Mouse (Mus musculus): ENCODE measurements at regions not wholly inside any gene's neighbourhood (a gene's known extent, or its start where the extent isn't known, plus 50 kb on each side); places are given as distances from the start of the nearest gene placed in this dataset.

DNA sequence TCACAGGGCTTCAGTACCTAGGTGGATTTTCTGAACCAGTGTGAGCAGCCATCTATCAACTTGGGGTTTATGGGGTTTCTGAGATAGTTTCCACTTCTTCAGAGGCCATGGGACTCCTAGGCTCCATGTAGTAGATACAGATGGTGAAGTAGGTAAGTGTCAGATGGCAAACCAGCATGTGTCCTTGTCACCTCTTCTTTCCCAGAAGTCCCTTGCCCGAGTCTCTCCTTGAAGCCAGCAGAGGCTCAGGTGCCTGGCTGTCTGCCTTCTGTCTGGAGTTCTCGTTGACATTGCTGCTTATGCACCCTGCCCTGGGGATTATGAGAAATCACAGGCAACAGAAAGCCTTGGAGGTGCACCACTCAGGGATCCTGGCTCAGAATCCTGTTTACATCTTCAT lies 476.9 kb downstream of the Gm10295 start:
- no peak for DNase-seq (ENCODE audit: low read depth, low spot score)
- CTCF ChIA-PET = no interaction called here
- no peaks in the 10 kb centered on the region for H3K27me3 ChIP-seq
- TF ChIP-seq CTCF (IDR thresholded peaks at IDR 0.05) = no peak
- in situ Hi-C loops (cut with MboI; ENCODE audit: low pct_unique_long_range_greater_than_20kb) = no loop called here
- POLR2A ChIA-PET = no interaction called here
- no peak for ATAC-seq

DNA sequence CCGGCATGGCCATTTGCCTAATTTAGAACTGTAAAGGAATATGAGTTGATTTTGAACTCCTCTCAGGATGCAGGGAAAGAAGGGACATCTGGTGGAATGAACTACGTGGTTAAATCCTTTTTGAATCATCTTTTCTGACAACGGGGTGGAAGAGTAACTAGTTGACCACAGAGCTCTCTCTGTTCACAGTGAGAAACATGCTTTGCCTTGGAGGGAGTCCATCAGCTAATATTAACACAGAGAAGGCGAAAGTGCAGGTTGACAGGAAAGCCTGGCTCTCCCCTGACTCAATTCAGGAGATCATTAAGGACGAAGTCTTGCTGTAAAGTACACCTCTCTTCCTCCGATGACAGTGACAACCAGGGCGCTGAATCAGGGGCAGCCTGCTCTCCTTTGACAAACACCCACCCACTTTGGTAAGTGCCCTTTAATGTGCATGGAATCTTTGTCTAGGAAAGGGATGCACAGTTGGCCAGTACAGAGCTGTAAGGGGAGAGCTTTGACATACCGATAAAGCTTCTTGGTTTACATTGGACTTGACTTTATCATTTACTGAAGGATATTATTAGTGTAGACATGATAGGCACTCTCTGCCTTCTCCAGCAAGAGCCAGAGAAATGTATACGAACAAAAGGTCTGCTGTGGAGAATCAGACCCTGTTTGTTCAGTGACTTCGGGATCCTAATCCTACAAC lies 480.3 kb downstream of the Gm10295 start:
- no peaks in the 10 kb centered on the region for H3K27me3 ChIP-seq
- ChIA-PET CTCF (no interaction called here), POLR2A (no interaction called here)
- TF ChIP-seq CTCF (IDR thresholded peaks at IDR 0.05) = no peak
- no peak for DNase-seq (ENCODE audit: low read depth, low spot score)
- in situ Hi-C loops (cut with MboI; ENCODE audit: low pct_unique_long_range_greater_than_20kb) = no loop called here
- no peak for ATAC-seq

DNA sequence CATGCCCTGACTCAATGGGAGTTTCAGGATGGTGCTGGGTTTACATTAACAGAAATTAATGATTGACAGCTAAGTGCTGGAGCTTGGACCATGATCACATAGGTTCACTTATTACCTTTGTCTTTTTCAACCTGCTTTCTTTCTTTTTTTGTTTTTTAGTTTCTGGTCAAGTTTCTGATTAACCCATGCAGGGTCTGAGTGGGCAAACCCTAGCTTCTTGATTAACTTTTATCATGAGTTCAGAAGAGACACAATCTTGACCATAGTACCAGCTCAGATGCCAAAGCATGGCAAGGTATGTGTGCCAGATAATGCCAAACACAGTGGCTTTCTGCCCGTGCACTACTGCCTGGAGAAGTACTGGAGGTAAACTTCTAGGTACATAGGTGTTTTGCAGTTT lies 482.2 kb downstream of the Gm10295 start:
- no peak for ATAC-seq
- ChIA-PET CTCF (no interaction called here), POLR2A (no interaction called here)
- in situ Hi-C loops (cut with MboI; ENCODE audit: low pct_unique_long_range_greater_than_20kb) = no loop called here
- no peak for DNase-seq (ENCODE audit: low read depth, low spot score)
- H3K27me3 ChIP-seq = no peaks in the 10 kb centered on the region
- TF ChIP-seq CTCF (IDR thresholded peaks at IDR 0.05) = no peak

DNA sequence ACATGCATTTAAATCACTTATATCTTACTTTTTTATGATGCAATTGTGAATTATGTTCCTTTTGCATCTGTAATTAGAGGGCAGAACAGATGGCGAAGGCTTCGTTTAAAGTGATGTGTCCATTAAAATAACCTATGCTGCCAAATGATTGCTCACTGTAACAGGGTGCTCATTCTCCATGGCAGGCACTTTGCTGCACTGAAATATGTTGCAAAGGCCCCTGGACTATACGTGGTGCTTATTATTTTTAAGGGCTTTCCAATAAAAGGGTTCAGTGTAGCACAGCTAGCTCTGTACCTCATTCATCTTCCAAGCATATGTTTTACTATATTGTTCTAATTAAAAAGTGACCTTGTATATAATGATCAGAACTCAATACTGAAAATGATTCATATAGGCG lies 491.3 kb downstream of the Gm10295 start:
- no peak for DNase-seq (ENCODE audit: low read depth, low spot score)
- ChIA-PET CTCF (no interaction called here), POLR2A (no interaction called here)
- in situ Hi-C loops (cut with MboI; ENCODE audit: low pct_unique_long_range_greater_than_20kb) = no loop called here
- ATAC-seq = no peak
- TF ChIP-seq CTCF (IDR thresholded peaks at IDR 0.05) = no peak
- H3K27me3 ChIP-seq = no peaks in the 10 kb centered on the region

DNA sequence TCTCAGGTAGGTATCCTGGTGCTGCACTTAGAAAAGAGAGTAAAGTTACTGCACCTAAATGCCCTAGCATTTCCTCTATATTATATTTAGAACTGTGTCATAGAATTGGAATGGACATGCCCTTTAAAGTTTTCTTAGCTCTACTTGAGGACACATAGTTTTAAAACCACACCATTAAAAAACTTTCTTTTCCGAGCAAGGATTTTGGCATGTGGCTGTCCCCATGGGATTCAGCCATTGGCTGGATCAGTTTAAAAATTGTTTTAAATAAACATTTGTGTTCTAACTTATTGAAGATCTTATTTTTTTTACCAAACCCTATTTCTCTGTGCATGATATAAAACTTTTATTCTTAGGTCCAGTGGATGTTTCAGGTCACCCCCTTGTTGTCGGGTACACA lies 484.2 kb upstream of the Nr2f2 start:
- POLR2A ChIA-PET = no interaction called here
- H3K27me3 ChIP-seq = no peaks in the 10 kb centered on the region
- ATAC-seq = peak; percentile 84
- CTCF ChIA-PET = no interaction called here
- TF ChIP-seq CTCF (IDR thresholded peaks at IDR 0.05) = no peak
- in situ Hi-C loops (cut with MboI; ENCODE audit: low pct_unique_long_range_greater_than_20kb) = no loop called here
- DNase-seq (ENCODE audit: low read depth, low spot score) = no peak

DNA sequence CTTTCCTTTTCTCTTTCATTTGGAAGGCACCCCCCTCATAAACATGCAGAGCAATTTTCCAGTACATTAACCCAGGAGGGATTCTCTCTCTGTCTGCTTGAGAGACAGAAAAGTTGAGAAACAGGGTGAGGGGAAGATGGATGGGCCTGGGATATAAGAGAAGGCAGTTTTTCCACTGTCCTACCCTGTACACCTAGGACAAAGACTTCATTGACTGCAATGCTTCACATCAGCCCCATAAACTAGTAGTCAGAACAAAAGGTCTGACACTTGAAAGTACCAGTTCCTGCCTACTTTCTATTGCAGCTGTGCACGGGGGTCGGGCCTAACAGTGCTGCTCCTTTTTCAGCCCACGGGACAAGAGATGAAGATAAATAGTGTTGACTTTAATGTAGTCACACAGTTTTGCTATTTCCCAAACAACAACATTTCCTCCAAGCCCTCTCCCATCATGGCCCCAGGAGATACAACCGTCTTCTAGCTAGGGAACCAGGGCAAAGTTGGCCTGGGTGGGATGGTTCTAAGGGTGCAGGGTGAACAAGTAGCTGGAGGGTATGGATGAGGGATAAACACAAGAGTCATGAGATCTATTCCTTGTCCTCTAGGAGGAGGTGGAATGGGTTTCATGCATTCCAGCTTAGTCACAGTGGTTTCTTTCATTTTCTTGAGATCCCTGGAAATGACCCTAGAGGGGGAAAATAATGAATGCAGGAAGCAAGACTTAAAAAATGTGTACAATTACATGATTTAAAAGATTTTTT lies 481.7 kb upstream of the Nr2f2 start:
- peak; percentile 30 for DNase-seq (ENCODE audit: low read depth, low spot score)
- ATAC-seq = peak; percentile 54
- in situ Hi-C loops (cut with MboI; ENCODE audit: low pct_unique_long_range_greater_than_20kb) = no loop called here

DNA sequence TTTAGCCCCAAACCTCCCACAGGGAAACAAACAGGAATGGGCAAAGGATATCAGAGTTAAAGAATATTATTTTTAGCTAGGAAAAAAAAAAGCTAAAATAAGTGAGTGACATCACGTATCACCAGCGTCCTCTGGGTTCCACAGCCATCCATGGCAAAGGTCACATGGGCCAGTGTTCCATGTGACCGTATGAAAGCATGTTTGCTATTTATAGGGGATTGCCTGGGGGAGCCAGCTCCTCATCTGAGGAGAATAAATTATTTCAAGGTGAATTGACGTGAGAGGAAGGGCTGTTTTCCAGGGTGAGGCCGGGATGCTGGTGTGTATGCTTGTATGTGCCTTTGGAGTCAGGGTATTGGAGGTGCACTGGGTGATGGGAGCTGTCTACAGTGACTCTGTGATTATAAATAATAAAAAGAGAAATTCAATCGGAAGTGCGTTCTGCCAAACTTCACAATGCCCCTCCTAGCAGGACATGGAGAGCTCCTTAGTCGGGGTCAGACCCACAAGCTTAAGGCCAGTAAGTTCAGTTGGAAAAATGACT lies 481.0 kb upstream of the Nr2f2 start:
- ChIA-PET CTCF (interaction anchor here (0.6 kb wide), 1 partner anchor 15 kb away, joined by 3 read pairs; no protein-coding TSS in a partner anchor), POLR2A (no interaction called here)
- no peaks in the 10 kb centered on the region for H3K27me3 ChIP-seq
- TF ChIP-seq CTCF (IDR thresholded peaks at IDR 0.05) = no peak
- DNase-seq (ENCODE audit: low read depth, low spot score) (no peak), ATAC-seq (no peak)
- in situ Hi-C loops (cut with MboI; ENCODE audit: low pct_unique_long_range_greater_than_20kb) = no loop called here

More for the DNA sequence above, 481.7 kb upstream of the Nr2f2 start:
- no peaks in the 10 kb centered on the region for H3K27me3 ChIP-seq
- ChIA-PET POLR2A (no interaction called here), CTCF (interaction anchor here (0.6 kb wide), 2 partner anchors 13 to 14 kb away, joined by 3 read pairs; no protein-coding TSS in a partner anchor)
- no peak for TF ChIP-seq CTCF (IDR thresholded peaks at IDR 0.05)

DNA sequence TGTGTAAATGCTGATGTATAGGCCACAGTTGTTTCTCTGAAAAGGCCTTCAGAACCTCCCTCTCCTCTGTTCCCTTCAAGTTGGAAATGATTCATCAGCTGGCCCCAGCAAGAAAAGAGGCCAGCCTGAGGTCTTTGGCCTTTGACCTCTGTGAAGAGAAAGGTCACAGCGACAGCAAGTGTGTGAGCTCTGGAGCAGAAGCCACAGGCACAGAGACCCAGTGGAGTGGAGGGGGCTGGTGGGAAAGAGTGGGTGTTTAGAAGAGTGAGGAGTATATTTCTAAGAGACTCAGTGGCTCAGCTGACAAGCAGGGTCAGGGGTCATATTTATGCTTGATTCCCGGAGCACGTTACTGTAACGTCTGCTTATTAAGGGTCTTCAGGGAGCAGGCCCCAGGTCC lies 479.5 kb upstream of the Nr2f2 start:
- POLR2A ChIA-PET = no interaction called here
- no peak for DNase-seq (ENCODE audit: low read depth, low spot score)

DNA sequence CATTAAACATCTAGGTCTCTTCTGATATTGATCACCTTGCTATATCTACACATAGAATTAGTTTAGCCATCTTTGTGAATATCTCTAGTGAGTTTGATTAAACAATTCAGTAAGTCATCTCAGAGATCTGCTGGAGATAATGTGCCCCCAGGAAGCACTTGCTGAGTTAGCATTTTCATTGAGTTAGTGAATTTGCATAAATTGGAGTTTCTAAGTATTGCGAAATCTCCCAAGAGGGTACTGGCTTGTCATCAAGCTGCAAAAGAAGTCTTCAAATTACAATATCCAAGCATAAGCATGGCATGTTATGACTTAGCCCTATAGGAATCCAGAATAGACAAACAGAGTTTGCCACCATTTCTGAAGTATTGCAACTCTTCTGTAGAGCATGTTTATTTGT lies 473.6 kb upstream of the Nr2f2 start:
- ChIA-PET POLR2A (no interaction called here), CTCF (no interaction called here)
- TF ChIP-seq CTCF (IDR thresholded peaks at IDR 0.05) = no peak
- in situ Hi-C loops (cut with MboI; ENCODE audit: low pct_unique_long_range_greater_than_20kb) = no loop called here
- no peaks in the 10 kb centered on the region for H3K27me3 ChIP-seq
- DNase-seq (ENCODE audit: low read depth, low spot score) (no peak), ATAC-seq (no peak)

More for the DNA sequence above, 479.5 kb upstream of the Nr2f2 start:
- H3K27me3 ChIP-seq = no peaks in the 10 kb centered on the region
- no peak for ATAC-seq
- in situ Hi-C loops (cut with MboI; ENCODE audit: low pct_unique_long_range_greater_than_20kb) = no loop called here
- CTCF ChIA-PET = no interaction called here
- TF ChIP-seq CTCF (IDR thresholded peaks at IDR 0.05) = no peak

DNA sequence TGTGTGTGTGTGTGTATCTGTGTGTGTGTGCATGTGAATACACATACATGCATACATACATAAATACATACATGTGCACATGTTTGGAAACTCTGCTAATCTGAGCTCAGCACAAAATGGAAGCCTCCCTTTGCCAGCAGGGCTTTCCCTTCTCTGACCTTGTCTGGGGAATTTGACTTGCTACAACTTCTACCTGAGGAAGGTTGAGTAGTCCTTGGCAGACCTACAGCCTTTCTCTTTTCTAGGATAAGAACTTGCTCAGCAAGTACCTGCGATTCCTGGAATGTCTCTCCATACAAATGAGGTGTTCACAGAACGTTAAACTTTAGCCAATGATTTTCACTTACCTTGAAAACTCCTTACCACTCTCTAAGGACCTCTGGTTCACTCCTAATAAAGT lies 472.7 kb upstream of the Nr2f2 start:
- DNase-seq (ENCODE audit: low read depth, low spot score) = no peak
- POLR2A ChIA-PET = no interaction called here

DNA sequence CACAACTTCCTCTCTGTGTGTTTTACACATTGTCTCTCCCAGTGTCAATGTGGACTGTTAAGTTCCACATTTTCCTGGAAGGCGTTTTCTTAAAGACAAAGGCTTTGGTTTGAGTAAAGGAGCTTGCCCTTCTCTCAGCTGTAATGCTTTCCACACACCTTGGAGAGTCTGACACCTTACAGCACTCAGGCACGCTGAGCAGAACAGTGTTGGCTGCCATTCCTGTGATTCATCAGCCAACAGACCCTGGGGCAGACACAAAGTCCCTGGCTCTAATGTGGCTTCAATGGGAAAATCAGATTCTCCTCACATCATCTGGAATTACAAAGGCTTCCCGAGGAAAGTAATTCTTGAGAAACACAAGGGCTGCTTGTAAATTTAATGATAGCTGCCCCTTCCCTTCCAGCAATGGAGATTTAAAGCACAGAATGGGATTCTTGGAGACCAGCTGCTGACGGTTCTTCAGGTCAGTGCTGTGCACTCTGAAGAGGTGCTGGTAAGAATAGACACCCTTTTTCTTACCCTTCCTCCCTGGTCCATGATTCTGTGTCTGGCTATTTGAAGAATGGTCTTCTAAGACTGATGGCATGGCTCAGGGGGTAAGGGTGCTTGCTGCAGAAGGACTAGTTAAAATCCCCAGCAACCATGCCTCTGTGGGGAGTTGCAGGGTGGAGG lies 468.4 kb upstream of the Nr2f2 start:
- peak; percentile 96 for ATAC-seq
- TF ChIP-seq CTCF (IDR thresholded peaks at IDR 0.05) = no peak

More for the DNA sequence above, 472.7 kb upstream of the Nr2f2 start:
- in situ Hi-C loops (cut with MboI; ENCODE audit: low pct_unique_long_range_greater_than_20kb) = no loop called here
- TF ChIP-seq CTCF (IDR thresholded peaks at IDR 0.05) = no peak
- ATAC-seq = no peak
- no peaks in the 10 kb centered on the region for H3K27me3 ChIP-seq
- CTCF ChIA-PET = no interaction called here

More for the DNA sequence above, 468.4 kb upstream of the Nr2f2 start:
- in situ Hi-C loops (cut with MboI; ENCODE audit: low pct_unique_long_range_greater_than_20kb) = no loop called here
- H3K27me3 ChIP-seq = no peaks in the 10 kb centered on the region
- ChIA-PET POLR2A (no interaction called here), CTCF (interaction anchor here (0.8 kb wide), 1 partner anchor 9 kb away, joined by 3 read pairs; no protein-coding TSS in a partner anchor)
- DNase-seq (ENCODE audit: low read depth, low spot score) = no peak

Data from Patski (cell line).